Mouse (Mus musculus): ENCODE data around the gene Pgk1.

DNA sequence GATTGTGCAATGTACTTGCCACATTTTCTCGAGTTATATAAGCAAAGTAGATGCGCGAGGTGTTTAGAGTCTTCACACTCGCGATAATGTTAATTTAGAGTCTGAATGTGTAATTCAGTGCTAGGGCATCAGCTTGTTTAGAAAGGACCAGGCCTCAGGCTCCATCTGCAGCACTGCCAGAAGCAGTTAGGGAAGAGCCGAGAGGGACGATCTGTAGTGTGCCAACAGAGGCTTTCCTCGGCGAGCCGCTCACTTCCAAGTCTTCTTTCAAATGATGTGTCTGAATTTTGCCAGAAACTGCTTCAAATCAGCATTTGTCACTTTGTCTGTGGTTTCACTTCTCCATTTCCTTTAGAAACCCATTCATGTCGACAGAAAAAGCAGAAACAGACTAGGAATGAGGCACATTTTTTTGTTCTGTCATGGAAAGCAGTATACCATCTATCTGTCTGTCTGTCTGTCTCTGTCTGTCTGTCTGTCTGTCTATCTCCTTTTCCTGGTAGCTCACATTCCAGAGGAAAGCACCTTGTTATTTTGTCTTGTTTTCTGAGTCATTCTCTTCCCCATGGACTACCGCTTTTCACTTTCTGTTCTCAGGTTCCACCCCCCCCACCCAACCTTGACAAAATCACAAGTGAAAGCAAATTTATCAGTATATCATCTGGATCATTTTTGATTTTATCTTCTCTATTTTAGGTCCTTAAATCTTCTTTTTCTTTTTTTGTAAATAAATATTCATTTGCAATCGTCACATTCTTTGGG lies 47.4 kb upstream of the Pgk1 start:
- TF ChIP-seq POLR2A (IDR thresholded peaks at IDR 0.05; ENCODE audit: control insufficient read depth, extremely low read depth, insufficient read depth, low read length, poor library complexity) (no peak), CTCF (IDR thresholded peaks at IDR 0.05; ENCODE audit: borderline replicate concordance, control insufficient read depth, extremely low read depth, insufficient read depth, low read length, poor library complexity) (no peak)

Measured in thymus, adult 2 months (tissue).